Mouse (Mus musculus) megakaryocyte, adult 5-6 weeks (primary cell): ENCODE data around the gene Tiam1. TPM values are rescaled to one million over a fixed set of nuclear protein-coding genes. Genes with fewer than 3 reads are reported as not detected.
A peak's percentile ranks its signal among the peaks of the same experiment; 100 is the strongest.

ENCODE experiments used
- ATAC-seq: 2 replicates; pipeline ENCODE4 v1.8.0; 2016; ENCODE audit warnings: mild to moderate bottlenecking, inconsistent platforms; ENCODE audit not compliant: poor library complexity, severe bottlenecking
- total RNA-seq, 2 experiments: library from RNA; stranded (forward) in 1 of 2; stranded (reverse) in 1 of 2; fragments of 153-499, 151-499 nt in 1 of 2; fragments of 221-1000, 200-1000 nt in 1 of 2; gene quantifications; 2 replicates each; pipeline versions ENCODE4 v1.2.3 to v1.2.4; 2015 to 2017

Tiam1 gene
- total RNA-seq, 2 experiments from 2014 or later = 60.0 to 61.3 TPM

GRCm38 (mm10) chr16:90144541-90144940 lies 972 bp upstream of the Tiam1 start:
- ATAC-seq = no peak

GRCm38 (mm10) chr16:90143416-90143759 lies 181 bp downstream of the Tiam1 start:
- no peak for ATAC-seq

GRCm38 (mm10) chr16:90142574-90143415 lies 774 bp downstream of the Tiam1 start:
- peak; percentile 11; the same call in 1 of the 2 replicates for ATAC-seq

DNA sequence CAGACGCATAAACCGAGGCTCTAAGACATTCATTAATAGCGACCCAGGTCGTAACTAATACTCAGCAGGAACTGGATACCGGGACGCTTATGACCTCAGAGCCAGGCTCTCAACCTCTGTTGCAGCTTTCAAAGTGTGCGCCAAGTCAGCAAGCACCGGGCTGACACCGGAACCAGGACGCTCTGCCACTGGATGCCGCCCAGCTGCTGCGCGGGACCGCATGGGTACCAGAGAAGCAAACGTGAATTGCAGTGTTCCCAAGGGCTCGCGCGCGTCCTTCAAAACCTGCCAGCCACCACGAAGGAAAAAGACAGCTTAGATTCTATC lies 1.4 kb downstream of the Tiam1 start:
- 0 out of 2 replicates have a peak, but pooled peaks have one; percentile 3 for ATAC-seq

DNA sequence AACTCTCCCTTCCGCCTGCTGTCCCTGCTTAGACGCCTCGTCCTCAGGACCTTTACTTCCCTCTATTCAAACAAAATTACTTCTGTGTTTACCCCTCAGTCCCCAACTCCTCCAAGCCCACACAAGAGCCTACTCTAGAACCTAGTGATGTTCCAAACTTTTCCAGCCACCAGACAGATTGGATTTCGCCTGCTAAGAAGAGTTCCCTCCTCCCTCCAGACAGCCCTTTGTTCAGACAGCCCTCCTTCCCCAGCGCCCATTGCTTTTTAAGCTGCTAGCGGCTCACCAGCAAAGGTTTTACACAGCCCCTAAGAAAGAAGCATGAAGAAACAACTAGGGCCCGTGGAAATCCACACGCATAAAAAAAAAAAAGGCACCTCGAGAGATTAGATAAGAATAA lies 2.0 kb downstream of the Tiam1 start:
- ATAC-seq = no peak

- no peak for ATAC-seq
Measured at GRCm38 (mm10) chr16:90140571-90140970, 3.0 kb downstream of the Tiam1 start.

- ATAC-seq = no peak
Measured at GRCm38 (mm10) chr16:90139696-90140095, 3.9 kb downstream of the Tiam1 start.

GRCm38 (mm10) chr16:90138151-90138550 lies 5.4 kb downstream of the Tiam1 start:
- peak; percentile 18 for ATAC-seq

- peak; percentile 58 for ATAC-seq
Measured at GRCm38 (mm10) chr16:90137175-90137574, 6.4 kb downstream of the Tiam1 start.

DNA sequence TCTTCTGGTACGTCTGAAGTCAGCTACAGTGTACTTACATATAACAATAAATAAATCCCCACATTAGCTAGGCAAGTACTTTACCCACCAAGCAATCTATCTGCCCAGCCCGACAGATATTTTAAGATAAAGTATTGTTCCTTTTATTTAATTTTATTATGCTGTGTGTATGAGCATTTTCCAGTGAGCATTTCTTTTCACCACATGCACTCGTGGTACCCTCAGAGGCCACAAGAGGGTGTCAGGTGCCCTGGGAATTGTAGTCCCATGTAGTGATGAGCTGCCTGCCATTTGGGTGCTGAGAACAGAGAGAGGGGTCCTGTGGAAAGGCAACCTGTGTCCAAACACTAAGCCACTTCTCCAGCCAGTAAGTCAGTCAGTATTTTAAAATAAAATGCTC lies 8.0 kb downstream of the Tiam1 start:
- ATAC-seq = peak; percentile 45; the same call in 1 of the 2 replicates

- no peak for ATAC-seq
Measured at GRCm38 (mm10) chr16:90134351-90134750, 9.2 kb downstream of the Tiam1 start.

DNA sequence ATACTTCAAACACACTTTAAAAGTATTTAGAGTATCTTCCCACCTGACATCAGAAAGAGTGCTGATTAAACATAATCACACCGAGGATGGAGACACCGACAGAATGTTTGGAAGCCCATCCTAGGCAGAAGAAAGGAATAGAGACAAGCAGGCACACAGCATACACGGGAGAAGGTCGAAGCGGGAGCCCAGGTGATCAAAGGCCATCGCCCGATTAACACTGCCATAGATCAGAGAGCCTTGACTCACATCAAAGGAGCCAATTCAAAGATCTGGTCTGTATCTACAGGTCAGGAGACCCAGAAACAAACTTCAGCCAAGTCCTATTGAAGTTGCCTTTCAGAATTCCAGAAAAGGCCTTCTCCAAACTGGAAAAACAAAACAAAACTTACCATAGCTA lies 10.8 kb downstream of the Tiam1 start:
- ATAC-seq = no peak

- ATAC-seq = no peak
Measured at GRCm38 (mm10) chr16:90132331-90132730, 11.2 kb downstream of the Tiam1 start.

- ATAC-seq = no peak
Measured at GRCm38 (mm10) chr16:90128817-90129587, 14.6 kb downstream of the Tiam1 start.

GRCm38 (mm10) chr16:90128361-90128760 lies 15.2 kb downstream of the Tiam1 start:
- ATAC-seq = no peak

GRCm38 (mm10) chr16:90125318-90126314 lies 18.0 kb downstream of the Tiam1 start:
- no peak for ATAC-seq

GRCm38 (mm10) chr16:90123091-90123490 lies 20.5 kb downstream of the Tiam1 start:
- no peak for ATAC-seq

GRCm38 (mm10) chr16:90122439-90122838 lies 21.1 kb downstream of the Tiam1 start:
- peak; percentile 36 for ATAC-seq

DNA sequence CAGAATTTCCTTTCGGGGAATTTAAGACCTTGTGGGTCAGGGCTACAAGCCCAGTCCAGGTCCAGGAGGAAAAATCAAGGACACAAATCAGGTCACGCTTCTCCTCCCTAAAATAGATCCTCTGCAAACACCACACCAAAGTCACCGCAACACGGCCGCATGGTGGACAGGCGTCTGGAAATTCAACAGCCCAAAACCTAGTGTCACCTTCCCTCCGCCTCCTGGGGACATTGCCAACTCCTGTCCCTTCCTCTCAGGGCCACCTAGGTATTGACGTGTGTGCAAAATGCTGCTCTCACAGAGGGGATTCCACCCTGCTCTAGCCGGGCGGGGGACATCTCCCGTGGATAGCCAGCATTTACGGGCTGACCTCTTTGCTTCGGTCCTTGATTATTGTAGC lies 21.8 kb downstream of the Tiam1 start:
- no peak for ATAC-seq

DNA sequence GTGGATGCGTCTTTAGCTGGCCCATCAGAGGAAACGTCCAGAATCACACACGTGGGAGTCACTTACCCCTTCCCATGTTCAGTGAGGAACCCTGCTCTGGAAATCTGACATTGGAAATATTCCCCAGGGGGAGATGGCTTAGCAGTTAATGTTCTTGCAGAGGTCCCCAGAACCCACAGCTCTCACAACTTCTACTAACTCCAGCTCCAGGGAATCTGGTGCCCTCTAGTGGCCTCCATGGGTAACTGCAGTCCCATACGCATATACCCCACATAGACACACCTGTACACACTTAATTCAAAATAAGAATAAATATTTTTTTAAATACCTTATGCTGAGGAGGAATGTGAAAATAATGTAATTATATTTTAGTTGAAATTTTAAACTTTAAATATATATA lies 23.6 kb downstream of the Tiam1 start:
- ATAC-seq = no peak

DNA sequence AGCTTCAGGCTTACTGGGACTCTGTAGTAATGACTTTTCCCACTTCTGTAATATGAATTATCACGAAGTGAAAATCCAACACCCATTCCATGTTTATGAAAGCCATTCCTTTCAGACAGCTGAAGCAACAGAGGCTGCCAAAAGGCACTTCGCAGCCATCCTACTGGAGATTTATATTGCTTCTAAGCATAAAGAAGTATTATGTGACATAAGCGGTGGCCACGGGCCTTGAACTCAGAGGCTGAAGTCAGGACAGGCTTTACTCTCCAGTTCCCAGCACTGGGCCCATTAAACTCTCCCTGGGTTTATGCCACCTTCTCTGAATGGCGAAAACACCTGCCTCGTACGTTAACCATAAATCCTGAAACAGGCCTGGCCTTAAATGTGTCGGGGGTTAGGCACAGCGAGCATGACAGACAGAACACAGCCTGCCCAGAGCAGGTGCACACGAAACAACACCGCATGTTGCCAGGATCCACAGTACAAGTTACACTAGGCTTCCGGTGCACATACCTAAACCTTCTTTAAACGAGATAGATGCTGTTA lies 26.9 kb downstream of the Tiam1 start:
- ATAC-seq = no peak
